Mouse (Mus musculus) kidney, embryonic 16.5 days (tissue): Measurements from ENCODE around the gene Prex1. TPM values are rescaled to one million over a fixed set of nuclear protein-coding genes. Genes with fewer than 3 reads are reported as not detected.

ENCODE experiments used
- ATAC-seq: fragments of 200-750 bp; cut with Nextera tagmentation; 2 replicates; pipeline ENCODE4 v1.8.0; 2017; ENCODE audit warnings: moderate TSS enrichment; ENCODE audit not compliant: low FRiP score, low TSS enrichment
- H3K27ac ChIP-seq: fragments of 300-500 bp; sonication (generic); 2 replicates; pipeline ENCODE4 v1.5.1; 2014; ENCODE audit warnings: low read length
- H3K27me3 ChIP-seq: fragments of 300-500 bp; sonication (generic); 2 replicates; pipeline ENCODE4 v1.6.1; 2014; ENCODE audit warnings: low read length, control low read depth, mixed read lengths; ENCODE audit not compliant: insufficient read depth
- H3K36me3 ChIP-seq: fragments of 300-500 bp; sonication (generic); 2 replicates; pipeline ENCODE4 v1.6.1; 2014; ENCODE audit warnings: low read length, control low read depth, mixed read lengths; ENCODE audit not compliant: insufficient read depth
- H3K4me1 ChIP-seq: fragments of 300-500 bp; sonication (generic); 2 replicates; pipeline ENCODE4 v1.6.1; 2014; ENCODE audit warnings: low read length, control low read depth, mixed read lengths; ENCODE audit not compliant: insufficient read depth
- H3K4me2 ChIP-seq: fragments of 300-500 bp; sonication (generic); replicated peaks from 2 replicates; pipeline ENCODE4 v1.6.1; 2014; ENCODE audit warnings: low read depth, low read length
- H3K4me3 ChIP-seq: fragments of 300-500 bp; sonication (generic); 2 replicates; pipeline ENCODE4 v1.5.1; 2014; ENCODE audit warnings: mild to moderate bottlenecking, low read length
- H3K9ac ChIP-seq: fragments of 300-500 bp; sonication (generic); replicated peaks from 2 replicates; pipeline ENCODE4 v1.6.1; 2014; ENCODE audit warnings: low read length
- H3K9me3 ChIP-seq: fragments of 300-500 bp; sonication (generic); 2 replicates; pipeline ENCODE4 v1.6.1; 2016; ENCODE audit warnings: low read length, control low read depth
- WGBS: fragments of 180-500 bp; shearing (Covaris S2); extraction: QIAGEN DNeasy Blood & Tissue Kit; methylation state at CpG from one replicate; pipeline ENCODE4 v1.1.7; 2014; 5-methylcytosine and 5-hydroxymethylcytosine counted together
- polyA plus RNA-seq: library from polyadenylated mRNA; unstranded; fragments of >200 nt; fragmentation: Nextera tagmentation; extraction: Ambion mirVana; gene quantifications from 2 replicates; pipeline ENCODE4 v1.2.1, GENCODE M21; 2015

The Prex1 gene
- polyA plus RNA-seq, 1 experiment from 2014 or later: 15.7 TPM

- H3K9me3 ChIP-seq: no peaks in the 10 kb centered on the region
- peaks cover 28% of the 10 kb centered on the region for H3K4me1 ChIP-seq
- no peak overlapping the region for H3K27ac ChIP-seq
- no peak overlapping the region for H3K9ac ChIP-seq
- H3K4me2 ChIP-seq: no peak overlapping the region
- H3K27me3 ChIP-seq: no peaks in the 10 kb centered on the region
- 74% methylated on average over 14 of the region's 14 CpGs for WGBS
- no peak for ATAC-seq
- H3K36me3 ChIP-seq: no peaks in the 10 kb centered on the region
- no peak overlapping the region for H3K4me3 ChIP-seq
These were observed 37.1 kb downstream of the Prex1 start for GRCm38 (mm10) chr2:166676498-166676897.

GRCm38 (mm10) chr2:166675588-166676444 is 37.8 kb downstream of the Prex1 start:
- ATAC-seq: no peak

GRCm38 (mm10) chr2:166674693-166675092 is 38.9 kb downstream of the Prex1 start:
- ATAC-seq: peak; percentile 56; the same call in 1 of the 2 replicates
- no peak overlapping the region for H3K4me3 ChIP-seq
- no peaks in the 10 kb centered on the region for H3K9me3 ChIP-seq
- no peak overlapping the region for H3K27ac ChIP-seq
- no peaks in the 10 kb centered on the region for H3K36me3 ChIP-seq
- peaks cover 34% of the 10 kb centered on the region for H3K4me1 ChIP-seq
- no peak overlapping the region for H3K4me2 ChIP-seq
- no peak overlapping the region for H3K9ac ChIP-seq
- 6% methylated on average over 12 of the region's 12 CpGs for WGBS
- H3K27me3 ChIP-seq: no peaks in the 10 kb centered on the region

More at GRCm38 (mm10) chr2:166675588-166676444, 37.8 kb downstream of the Prex1 start:
- Histone ChIP-seq H3K27ac (no peak overlapping the region), H3K9ac (no peak overlapping the region), H3K9me3 (no peaks in the 10 kb centered on the region), H3K36me3 (no peaks in the 10 kb centered on the region), H3K27me3 (no peaks in the 10 kb centered on the region), H3K4me3 (no peak overlapping the region), H3K4me2 (no peak overlapping the region), H3K4me1 (peaks cover 34% of the 10 kb centered on the region)
- 49% methylated on average over 14 of the region's 14 CpGs for WGBS

- H3K27ac ChIP-seq: no peak overlapping the region
- no peak overlapping the region for H3K4me3 ChIP-seq
- H3K9me3 ChIP-seq: no peaks in the 10 kb centered on the region
- H3K4me2 ChIP-seq: no peak overlapping the region
- no peak for ATAC-seq
- WGBS: 76% methylated on average over 12 of the region's 12 CpGs
- peaks cover 29% of the 10 kb centered on the region for H3K4me1 ChIP-seq
- H3K27me3 ChIP-seq: no peaks in the 10 kb centered on the region
- no peaks in the 10 kb centered on the region for H3K36me3 ChIP-seq
- H3K9ac ChIP-seq: no peak overlapping the region
These were observed 39.7 kb downstream of the Prex1 start for GRCm38 (mm10) chr2:166673951-166674350.

- no peak overlapping the region for H3K27ac ChIP-seq
- no peaks in the 10 kb centered on the region for H3K36me3 ChIP-seq
- WGBS: 80% methylated on average over 14 of the region's 14 CpGs
- no peak overlapping the region for H3K9ac ChIP-seq
- peaks cover 34% of the 10 kb centered on the region for H3K4me1 ChIP-seq
- no peaks in the 10 kb centered on the region for H3K27me3 ChIP-seq
- no peaks in the 10 kb centered on the region for H3K9me3 ChIP-seq
- H3K4me2 ChIP-seq: no peak overlapping the region
- H3K4me3 ChIP-seq: no peak overlapping the region
- no peak for ATAC-seq
These were observed 41.3 kb downstream of the Prex1 start for GRCm38 (mm10) chr2:166672171-166672965.

GRCm38 (mm10) chr2:166671614-166672013 is 42.0 kb downstream of the Prex1 start:
- Histone ChIP-seq H3K9me3 (no peaks in the 10 kb centered on the region), H3K4me2 (no peak overlapping the region), H3K36me3 (no peaks in the 10 kb centered on the region), H3K4me3 (no peak overlapping the region), H3K27me3 (no peaks in the 10 kb centered on the region), H3K27ac (no peak overlapping the region), H3K4me1 (peaks cover 31% of the 10 kb centered on the region), H3K9ac (no peak overlapping the region)
- 89% methylated on average over 14 of the region's 14 CpGs for WGBS
- no peak for ATAC-seq

GRCm38 (mm10) chr2:166671019-166671418 is 42.6 kb downstream of the Prex1 start:
- Histone ChIP-seq H3K4me1 (peaks cover 31% of the 10 kb centered on the region), H3K36me3 (no peaks in the 10 kb centered on the region), H3K9me3 (no peaks in the 10 kb centered on the region), H3K27me3 (no peaks in the 10 kb centered on the region), H3K9ac (no peak overlapping the region), H3K27ac (no peak overlapping the region), H3K4me2 (no peak overlapping the region), H3K4me3 (no peak overlapping the region)
- 21% methylated on average over 8 of the region's 8 CpGs for WGBS
- no peak; the same call in 1 of the 2 replicates for ATAC-seq

GRCm38 (mm10) chr2:166669922-166670321 is 43.7 kb downstream of the Prex1 start:
- H3K36me3 ChIP-seq: no peaks in the 10 kb centered on the region
- peaks cover 22% of the 10 kb centered on the region for H3K4me1 ChIP-seq
- no peak overlapping the region for H3K4me3 ChIP-seq
- H3K9me3 ChIP-seq: no peaks in the 10 kb centered on the region
- no peak overlapping the region for H3K27ac ChIP-seq
- no peak overlapping the region for H3K4me2 ChIP-seq
- no peaks in the 10 kb centered on the region for H3K27me3 ChIP-seq
- ATAC-seq: no peak
- WGBS: 74% methylated on average over 9 of the region's 9 CpGs
- no peak overlapping the region for H3K9ac ChIP-seq

- peaks cover 23% of the 10 kb centered on the region for H3K4me1 ChIP-seq
- H3K4me3 ChIP-seq: no peak overlapping the region
- H3K36me3 ChIP-seq: no peaks in the 10 kb centered on the region
- no peak overlapping the region for H3K9ac ChIP-seq
- H3K27me3 ChIP-seq: no peaks in the 10 kb centered on the region
- no peak overlapping the region for H3K27ac ChIP-seq
- no peak overlapping the region for H3K4me2 ChIP-seq
- H3K9me3 ChIP-seq: no peaks in the 10 kb centered on the region
- WGBS: 32% methylated on average over 22 of the region's 22 CpGs
- ATAC-seq: no peak
These were observed 45.6 kb downstream of the Prex1 start for GRCm38 (mm10) chr2:166667790-166668695.
